Comparison of ENCODE assay signal across 15 mouse cellular contexts in the genomic region with DNA sequence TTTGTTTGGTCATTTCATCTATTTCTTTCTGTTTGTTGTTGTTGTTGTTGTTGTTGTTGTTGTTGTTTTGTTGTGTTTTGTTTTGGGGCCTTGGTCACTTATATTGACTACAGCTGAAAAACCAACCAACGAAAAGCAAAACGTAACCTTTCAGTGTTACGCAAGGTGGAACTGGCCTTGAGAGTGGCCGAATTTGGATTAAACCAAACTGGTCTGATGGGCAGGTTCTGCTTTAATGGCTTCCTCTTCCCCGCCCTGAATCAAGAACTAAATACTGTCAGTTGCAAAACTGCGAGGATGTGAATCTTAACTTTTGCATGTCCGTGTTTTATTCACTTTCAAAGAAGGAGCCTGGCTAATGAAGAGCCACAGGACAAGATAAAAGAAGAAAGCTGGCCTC.
"Had no signal": no experiment of that assay in that cellular context is flagged by ENCODE, and none has a peak within 500 bp of the region (broad histone marks: within the 10 kb centered on the region; RNA-seq: fewer than 3 reads in every experiment).

No protein-coding gene starts in this region.

- DNase-seq: gastrocnemius, postnatal 25 days; heart, adult 18-20 months; heart, postnatal 10 days; heart, postnatal 4 days; kidney, adult 18-20 months; kidney, adult 8-10 months; kidney, postnatal 10 days; kidney, postnatal 25 days; kidney, postnatal 4 days; liver; liver, embryonic 13.5 days had no signal

- ATAC-seq: hindbrain, embryonic 16.5 days; inflammation-experienced regulatory T-cells, adult 6 months; intestine, embryonic 15.5 days; intestine, postnatal 0 days had no signal
